Mouse (Mus musculus): ENCODE data around the gene Chtf18.

DNA sequence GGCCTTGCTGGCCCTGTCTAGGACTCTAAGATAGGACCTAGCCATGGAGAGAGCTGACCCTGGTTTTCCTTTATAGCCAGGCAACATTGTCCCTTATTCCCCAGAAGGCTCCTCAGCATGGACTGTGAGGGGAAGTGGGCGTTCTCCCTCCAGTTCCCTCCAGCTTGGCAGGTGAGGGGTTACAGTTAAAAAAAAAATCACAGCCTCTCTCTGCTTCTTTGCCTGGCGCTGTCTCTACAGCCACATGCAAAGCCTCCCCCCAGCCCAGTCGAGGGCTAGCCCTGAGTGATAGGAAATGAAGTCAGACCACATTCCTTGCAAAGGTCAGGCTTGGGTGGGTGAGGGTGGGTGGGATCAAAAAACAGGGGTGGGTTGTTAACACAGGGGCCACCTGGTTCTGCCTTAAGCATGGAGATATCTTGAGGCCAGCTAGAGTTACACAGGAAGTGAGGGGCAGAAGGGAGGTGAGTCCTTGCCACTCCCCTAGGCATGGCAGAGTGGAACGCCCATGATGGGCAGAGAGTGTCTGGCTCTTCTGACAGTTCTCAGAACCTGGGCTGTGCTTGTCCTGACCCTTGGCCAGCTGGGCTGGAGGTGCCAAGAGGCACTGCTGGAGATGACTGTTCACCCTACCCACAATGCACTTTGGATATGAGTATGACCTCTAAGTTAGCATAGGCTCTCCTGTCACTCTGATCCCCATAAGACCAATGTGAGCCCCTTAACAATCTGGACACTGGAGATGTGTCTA, 28.6 kb upstream of the Chtf18 start:
- TF ChIP-seq POLR2A (IDR thresholded peaks at IDR 0.05; ENCODE audit: control insufficient read depth, extremely low read depth, insufficient read depth, low read length, poor library complexity) (no peak), CTCF (IDR thresholded peaks at IDR 0.05; ENCODE audit: borderline replicate concordance, control insufficient read depth, extremely low read depth, insufficient read depth, low read length, poor library complexity) (no peak)

Data from thymus, adult 2 months (tissue).